25 mouse cellular contexts compared by ENCODE assay signal in genomic region chr10:99207121-99207520, GRCm38 (mm10).
"Had no signal": no experiment of that assay in that cellular context is flagged by ENCODE, and none has a peak within 500 bp of the region (broad histone marks: within the 10 kb centered on the region; RNA-seq: fewer than 3 reads in every experiment).

No protein-coding gene starts in this region.

- H3K9ac ChIP-seq: heart, embryonic 13.5 days; heart, embryonic 15.5 days; hindbrain, embryonic 13.5 days; hindbrain, embryonic 15.5 days; kidney, embryonic 15.5 days; limb, embryonic 12.5 days; liver, embryonic 14.5 days had no signal

- ATAC-seq: hindbrain, postnatal 0 days; intestine, embryonic 16.5 days had no signal

- H3K4me3 ChIP-seq: heart, embryonic 13.5 days; heart, embryonic 15.5 days; hindbrain, embryonic 13.5 days; hindbrain, embryonic 15.5 days; kidney, embryonic 15.5 days; left cerebral cortex, adult 2 months; limb, embryonic 10.5 days; limb, embryonic 12.5 days had no signal

- H3K9me3 ChIP-seq: heart, embryonic 13.5 days; heart, embryonic 15.5 days; hindbrain, embryonic 13.5 days; hindbrain, embryonic 15.5 days; kidney, embryonic 15.5 days; limb, embryonic 10.5 days; limb, embryonic 12.5 days had no signal

- H3K27ac ChIP-seq: heart, embryonic 13.5 days; heart, embryonic 15.5 days; hindbrain, embryonic 13.5 days; hindbrain, embryonic 15.5 days; hindbrain, postnatal 0 days; kidney, embryonic 15.5 days; kidney, postnatal 0 days; left cerebral cortex, adult 2 months; limb, embryonic 10.5 days; limb, embryonic 12.5 days; liver, embryonic 14.5 days had no signal

- H3K4me2 ChIP-seq: heart, embryonic 11.5 days; heart, embryonic 13.5 days; heart, embryonic 15.5 days; hindbrain, embryonic 13.5 days; hindbrain, embryonic 15.5 days; kidney, embryonic 15.5 days; limb, embryonic 12.5 days; liver, embryonic 11.5 days had no signal

- H3K36me3 ChIP-seq: heart, embryonic 13.5 days; heart, embryonic 15.5 days; hindbrain, embryonic 13.5 days; hindbrain, embryonic 15.5 days; kidney, embryonic 15.5 days; limb, embryonic 10.5 days; limb, embryonic 12.5 days had no signal

- H3K27me3 ChIP-seq: heart, embryonic 13.5 days; heart, embryonic 15.5 days; hindbrain, embryonic 13.5 days; hindbrain, embryonic 15.5 days; kidney, embryonic 15.5 days; limb, embryonic 12.5 days had no signal

- DNase-seq: gastrocnemius, postnatal 14 days; gastrocnemius, postnatal 36 days; heart, adult 18-20 months; heart, postnatal 14 days; heart, postnatal 36 days; kidney, adult 11 months; kidney, adult 2 months; kidney, adult 9 months; kidney, postnatal 14 days; kidney, postnatal 36 days; layer of hippocampus, adult 9-11 months had no signal
